18 mouse cellular contexts compared by ENCODE assay signal in the genomic region with DNA sequence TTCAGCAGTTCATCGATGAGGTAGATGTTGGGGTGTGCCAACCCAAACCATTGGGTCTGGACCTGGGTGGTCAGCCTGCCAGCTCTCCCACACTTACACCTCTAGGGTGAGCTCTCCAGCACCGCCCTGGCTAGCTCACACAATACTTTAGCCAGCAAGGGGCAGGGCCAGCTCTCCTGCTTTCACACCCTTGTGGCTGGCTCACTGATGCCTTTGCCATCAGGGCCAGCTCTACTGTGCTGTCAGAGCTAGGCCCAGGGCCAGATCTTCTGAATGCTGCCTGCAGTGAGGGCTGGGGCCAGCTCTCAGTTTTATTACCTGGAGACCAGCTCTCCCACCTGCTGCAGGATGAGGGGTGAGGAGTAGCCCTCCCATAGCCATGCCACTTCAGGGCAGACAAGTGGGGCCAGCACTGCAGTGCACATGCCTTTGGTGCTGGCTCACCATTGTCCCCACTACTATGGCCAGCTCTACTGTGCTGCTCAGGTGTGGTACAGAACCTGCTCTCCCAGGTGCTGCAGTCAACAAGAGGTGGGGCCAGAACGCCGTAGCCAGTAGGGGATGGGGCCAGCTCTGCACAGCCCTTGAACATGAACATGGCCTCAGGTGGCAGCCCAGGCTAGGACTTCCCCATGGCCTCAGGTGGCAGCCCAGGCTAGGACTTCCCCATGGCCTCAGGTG. TPM values are rescaled to one million over a fixed set of nuclear protein-coding genes. Genes with fewer than 3 reads are reported as not detected.
DNase-seq lines count a peak whose midpoint lies in the region; ATAC-seq and TF ChIP-seq lines count a peak whose summit lies in the region.
"Had no signal": no experiment of that assay in that cellular context is flagged by ENCODE, and none has a peak within 500 bp of the region (broad histone marks: within the 10 kb centered on the region; RNA-seq: fewer than 3 reads in every experiment).

No protein-coding gene starts in this region.

- no peak for TF ChIP-seq POLR2A in lung, adult 2 months (IDR thresholded peaks at IDR 0.05; ENCODE audit: borderline replicate concordance, extremely low read depth, low read depth, low read length)

- no peak for TF ChIP-seq CTCF in lung, embryonic 14.5 days (IDR thresholded peaks at IDR 0.05; ENCODE audit: low read depth)
- no peak for TF ChIP-seq CTCF in lung, adult 2 months (IDR thresholded peaks at IDR 0.05; ENCODE audit: insufficient read depth, low read length)

- ATAC-seq in lung, embryonic 14.5 days (ENCODE audit: insufficient read depth), result peak; percentile 49
- ATAC-seq in monocyte, adult 5-6 weeks (replicated peaks; ENCODE audit: insufficient number of reproducible peaks, low FRiP score, low TSS enrichment, poor library complexity, severe bottlenecking), result 0 out of 2 replicates have a peak, but pooled peaks have one; percentile 35
- ATAC-seq: intestine, embryonic 15.5 days had no signal

- intact Hi-C loops in left cerebral cortex, postnatal 14 days (cut with DNase I), result loop anchor here (5.0 kb wide), 1 partner anchor 90 kb away; a partner anchor contains a TSS

- H3K4me2 ChIP-seq in lung, embryonic 14.5 days, result no peak overlapping the region
- H3K4me2 ChIP-seq: heart, embryonic 13.5 days; intestine, embryonic 15.5 days; stomach, embryonic 15.5 days had no signal

- H3K4me1 ChIP-seq in lung, embryonic 14.5 days (ENCODE audit: insufficient read depth), result no peaks in the 10 kb centered on the region
- H3K4me1 ChIP-seq in lung, adult 2 months (ENCODE audit: control insufficient read depth, insufficient read depth, low read length), result no peaks in the 10 kb centered on the region
- H3K4me1 ChIP-seq: stomach, embryonic 15.5 days had no signal

- H3K27me3 ChIP-seq in lung, embryonic 14.5 days (ENCODE audit: insufficient read depth, low read length), result no peaks in the 10 kb centered on the region
- H3K27me3 ChIP-seq: heart, embryonic 13.5 days; intestine, embryonic 15.5 days; stomach, embryonic 15.5 days had no signal

- DNase-seq in gastrocnemius, adult 18-20 months (ENCODE audit: low spot score), result peak; percentile 3
- no peak for DNase-seq in gastrocnemius, postnatal 4 days (ENCODE audit: low spot score in 2 of 2)
- no peak for DNase-seq in lung, embryonic 14.5 days
- DNase-seq in lung, adult 2 months, result no peak
- DNase-seq in gastrocnemius, postnatal 10 days, result peak; percentile 17
- no peak for DNase-seq in spleen, adult 18-20 months
- DNase-seq in left cerebral cortex, postnatal 14 days (ENCODE audit: low spot score in 2 of 2), result no peak
- DNase-seq: left cerebral cortex, postnatal 4 days; lung, postnatal 36 days; right cerebral cortex, postnatal 14 days; thymus, postnatal 4 days had no signal

- no peaks in the 10 kb centered on the region for H3K9me3 ChIP-seq in lung, embryonic 14.5 days (ENCODE audit: low read depth, low read length)
- H3K9me3 ChIP-seq: heart, embryonic 13.5 days; intestine, embryonic 15.5 days; stomach, embryonic 15.5 days had no signal

- H3K36me3 ChIP-seq in lung, embryonic 14.5 days (ENCODE audit: insufficient read depth), result no peaks in the 10 kb centered on the region
- H3K36me3 ChIP-seq: heart, embryonic 13.5 days; intestine, embryonic 15.5 days; stomach, embryonic 15.5 days had no signal

- H3K4me3 ChIP-seq in lung, embryonic 14.5 days (ENCODE audit: low read depth, low read length), result no peak overlapping the region
- no peak overlapping the region for H3K4me3 ChIP-seq in lung, adult 2 months (replicated peaks; ENCODE audit: extremely low read depth, low read depth, low read length)
- H3K4me3 ChIP-seq: heart, embryonic 13.5 days; intestine, embryonic 15.5 days; stomach, embryonic 15.5 days had no signal

- H3K9ac ChIP-seq in lung, embryonic 14.5 days, result no peak overlapping the region
- H3K9ac ChIP-seq: heart, embryonic 13.5 days; intestine, embryonic 15.5 days; stomach, embryonic 15.5 days had no signal

- WGBS in lung, embryonic 14.5 days, result 64% methylated on average over 4 of the region's 4 CpGs
- 64% methylated on average over 4 of the region's 4 CpGs for WGBS in lung, adult 2 months

- no peak overlapping the region for H3K27ac ChIP-seq in lung, embryonic 14.5 days (ENCODE audit: low read depth)
- H3K27ac ChIP-seq: heart, embryonic 13.5 days; intestine, embryonic 15.5 days; stomach, embryonic 15.5 days had no signal

RNA-seq across cellular contexts. Expression of a gene that starts 12.2 kb away (rescaled TPM):
- not detected for total RNA-seq in gastrocnemius, adult 18-20 months (2021)
- not detected for total RNA-seq in gastrocnemius, postnatal 4 days (2021)
- polyA plus RNA-seq in lung, embryonic 14.5 days (2014; fragmentation: Nextera tagmentation; extraction: Ambion mirVana), result not detected in 2 replicates
- polyA plus RNA-seq in lung, adult 2 months (2012; rRNA removed), result not detected in 2 replicates
- not detected for total RNA-seq in gastrocnemius, postnatal 10 days (2021)
- total RNA-seq in monocyte, adult 5-6 weeks (2017), result not detected in 3 replicates
- total RNA-seq in left cerebral cortex, postnatal 14 days (2021), result not detected
- total RNA-seq: layer of hippocampus, adult 8-10 months; left cerebral cortex, postnatal 4 days; midbrain, postnatal 0 days had no signal
- polyA plus RNA-seq: brain, embryonic 14.5 days; heart, embryonic 13.5 days; intestine, embryonic 15.5 days; midbrain, postnatal 0 days; stomach, embryonic 15.5 days had no signal

RNA-seq across cellular contexts. Expression of a gene that starts 24.6 kb away (rescaled TPM):
- not detected for total RNA-seq in gastrocnemius, adult 18-20 months (2021)
- not detected for total RNA-seq in gastrocnemius, postnatal 4 days (2021)
- polyA plus RNA-seq in lung, embryonic 14.5 days (2014; fragmentation: Nextera tagmentation; extraction: Ambion mirVana), result not detected in 2 replicates
- polyA plus RNA-seq in lung, adult 2 months (2012; rRNA removed), result not detected in 2 replicates
- total RNA-seq in gastrocnemius, postnatal 10 days (2021), result not detected
- not detected in 3 replicates for total RNA-seq in monocyte, adult 5-6 weeks (2017)
- not detected for total RNA-seq in left cerebral cortex, postnatal 14 days (2021)
- total RNA-seq: left cerebral cortex, postnatal 4 days; midbrain, postnatal 0 days had no signal
- polyA plus RNA-seq: brain, embryonic 14.5 days; heart, embryonic 13.5 days; intestine, embryonic 15.5 days; midbrain, postnatal 0 days; stomach, embryonic 15.5 days had no signal

RNA-seq across cellular contexts. Expression of a gene that starts 36.9 kb away (rescaled TPM):
- total RNA-seq in gastrocnemius, adult 18-20 months (2021), result not detected
- total RNA-seq in gastrocnemius, postnatal 4 days (2021), result under 1 TPM; 0.15 to 0.18 TPM
- polyA plus RNA-seq in lung, embryonic 14.5 days (2014; fragmentation: Nextera tagmentation; extraction: Ambion mirVana), result 0.53 and 1.3 TPM in 2 replicates
- 8.1 and 8.5 TPM in 2 replicates for polyA plus RNA-seq in lung, adult 2 months (2012; rRNA removed)
- total RNA-seq in gastrocnemius, postnatal 10 days (2021), result not detected
- not detected in 3 replicates for total RNA-seq in monocyte, adult 5-6 weeks (2017)
- total RNA-seq in left cerebral cortex, postnatal 14 days (2021), result 1 to 10 TPM; 3.1 to 3.3 TPM

RNA-seq across cellular contexts. Expression of a gene that starts 37.4 kb away (rescaled TPM):
- total RNA-seq in gastrocnemius, adult 18-20 months (2021), result under 1 TPM; 0.62 to 0.76 TPM
- 10 to 100 TPM; 12.3 to 13.6 TPM for total RNA-seq in gastrocnemius, postnatal 4 days (2021)
- polyA plus RNA-seq in lung, embryonic 14.5 days (2014; fragmentation: Nextera tagmentation; extraction: Ambion mirVana), result 38.6 and 42.3 TPM in 2 replicates
- 5.1 and 5.8 TPM in 2 replicates for polyA plus RNA-seq in lung, adult 2 months (2012; rRNA removed)
- total RNA-seq in gastrocnemius, postnatal 10 days (2021), result 1 to 10 TPM; 4.7 to 5.6 TPM
- 0.10 to 0.75 TPM in 2 of 3 replicates, not detected in the other for total RNA-seq in monocyte, adult 5-6 weeks (2017)
- total RNA-seq in left cerebral cortex, postnatal 14 days (2021), result 10 to 100 TPM in 1 of 2 experiments, 1 to 10 TPM in 1; 8.7 to 11.9 TPM

RNA-seq across cellular contexts. Expression of a gene that starts 37.7 kb away (rescaled TPM):
- not detected for total RNA-seq in gastrocnemius, adult 18-20 months (2021)
- total RNA-seq in gastrocnemius, postnatal 4 days (2021), result not detected
- polyA plus RNA-seq in lung, embryonic 14.5 days (2014; fragmentation: Nextera tagmentation; extraction: Ambion mirVana), result not detected in 2 replicates
- polyA plus RNA-seq in lung, adult 2 months (2012; rRNA removed), result not detected in 2 replicates
- total RNA-seq in gastrocnemius, postnatal 10 days (2021), result not detected
- not detected in 3 replicates for total RNA-seq in monocyte, adult 5-6 weeks (2017)
- total RNA-seq in left cerebral cortex, postnatal 14 days (2021), result not detected
- total RNA-seq: layer of hippocampus, adult 8-10 months; left cerebral cortex, postnatal 4 days; midbrain, postnatal 0 days had no signal
- polyA plus RNA-seq: brain, embryonic 14.5 days; heart, embryonic 13.5 days; intestine, embryonic 15.5 days; midbrain, postnatal 0 days; stomach, embryonic 15.5 days had no signal

Comparison
In these comparisons a context has a peak if more than half of its experiments do, and no peak if none do; other contexts are left out.
1. DNase-seq: peak in gastrocnemius, adult 18-20 months (single experiment) and gastrocnemius, postnatal 10 days (single experiment); none in gastrocnemius, postnatal 4 days (0 of 2), lung, embryonic 14.5 days (single experiment), lung, adult 2 months (single experiment), spleen, adult 18-20 months (0 of 2) and left cerebral cortex, postnatal 14 days (0 of 2).